Mouse (Mus musculus) left cerebral cortex, postnatal 14 days (tissue): Measurements from ENCODE around the gene Scgb1b3. TPM values are rescaled to one million over a fixed set of nuclear protein-coding genes. Genes with fewer than 3 reads are reported as not detected.

ENCODE experiments used
- DNase-seq, 2 experiments: peaks; one replicate each; pipeline ENCODE4 v3.0.0; 2021 to 2022; ENCODE audit warnings: low spot score in 2 of 2, mixed read lengths in 1 of 2
- intact Hi-C: fragments of 180-260 bp; cut with DNase I; formaldehyde crosslinking; loops from one replicate; pipeline ENCODE4 v1.15.1; 2025
- long read RNA-seq, 2 experiments: library from polyadenylated mRNA; stranded (forward); transcript quantifications; one replicate each; pipeline ENCODE4 v2.0.0; 2021
- total RNA-seq, 2 experiments: library from RNA; stranded (reverse); gene quantifications; 2 replicates each; pipeline ENCODE4 v1.2.3; 2021

Gene Scgb1b3
- total RNA-seq: not detected
- long read RNA-seq, experiment 1: 0 reads
- long read RNA-seq, experiment 2: 0 reads

DNA sequence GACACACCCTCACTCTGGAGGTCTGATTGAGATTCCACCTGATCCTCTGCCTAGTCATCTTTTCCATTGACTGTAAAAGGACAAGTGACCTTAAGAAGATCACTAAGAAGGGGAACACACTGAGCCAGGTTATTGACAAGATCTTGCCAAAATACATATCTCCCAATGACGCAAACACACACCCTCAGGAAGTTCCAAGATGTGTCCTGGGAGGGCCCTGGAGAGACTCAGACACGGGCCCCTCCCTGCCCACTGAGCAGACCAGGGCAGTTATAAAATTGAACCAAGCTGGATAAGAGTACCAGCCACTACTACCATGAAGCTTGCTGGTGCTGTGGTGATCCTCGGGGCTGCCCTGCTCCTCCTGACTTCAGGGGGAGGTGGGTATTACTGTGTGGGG, at the start of gene Scgb1b3:
Gene Scgb1b3, plus strand, starts transcription at position 301 of the 400 bp plus-strand sequence.
- DNase-seq: no peak
- intact Hi-C loops: no loop called here

DNA sequence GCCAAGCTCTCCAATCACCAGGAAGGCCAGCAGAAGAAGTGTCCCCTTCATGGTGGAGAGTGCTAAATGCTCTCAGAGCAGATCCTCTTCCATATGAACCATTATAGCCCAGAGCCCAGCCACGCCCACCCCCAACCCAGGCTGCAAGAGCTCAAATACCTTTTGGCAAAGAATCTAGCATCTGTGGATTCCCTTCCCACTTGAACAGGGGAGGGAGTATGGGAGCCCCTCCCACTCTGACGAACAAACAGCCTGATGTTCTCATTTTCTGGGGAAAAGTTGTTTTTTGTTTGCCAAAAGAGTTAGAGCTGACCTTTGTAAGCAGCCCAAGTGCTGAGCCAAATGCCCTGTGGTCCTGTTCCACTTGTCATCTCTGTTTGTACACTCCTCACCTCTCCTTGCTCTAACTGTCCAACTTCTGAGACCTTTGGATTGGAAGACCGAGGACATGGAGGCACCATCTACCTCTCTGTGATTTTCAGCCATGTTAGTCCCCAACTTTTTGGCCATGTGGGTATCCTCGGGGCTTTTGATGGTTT, 13.3 kb upstream of the Scgb1b3 start, which contains the start of gene Scgb2b3:
Gene Scgb2b3, minus strand, starts transcription at position 51 of the 539 bp plus-strand sequence.
- intact Hi-C loops: no loop called here
- DNase-seq: no peak

Other genes starting within 250 kb of the Scgb1b3 start
- 100 to 1,000 TPM; 359 to 374 TPM for gene Scn1b, start 248.6 kb upstream of the Scgb1b3 start, total RNA-seq
- gene Gramd1a, start 219.7 kb upstream of the Scgb1b3 start, total RNA-seq: 100 to 1,000 TPM; 111 to 121 TPM
- not detected for gene Scgb2b2, start 85.1 kb upstream of the Scgb1b3 start, total RNA-seq
- not detected for gene Scgb1b2, start 83.8 kb upstream of the Scgb1b3 start, total RNA-seq
- gene Scgb2b3, start 13.5 kb upstream of the Scgb1b3 start, total RNA-seq: not detected